Mouse (Mus musculus): ENCODE results near the gene Uckl1.

Gene Uckl1

DNA sequence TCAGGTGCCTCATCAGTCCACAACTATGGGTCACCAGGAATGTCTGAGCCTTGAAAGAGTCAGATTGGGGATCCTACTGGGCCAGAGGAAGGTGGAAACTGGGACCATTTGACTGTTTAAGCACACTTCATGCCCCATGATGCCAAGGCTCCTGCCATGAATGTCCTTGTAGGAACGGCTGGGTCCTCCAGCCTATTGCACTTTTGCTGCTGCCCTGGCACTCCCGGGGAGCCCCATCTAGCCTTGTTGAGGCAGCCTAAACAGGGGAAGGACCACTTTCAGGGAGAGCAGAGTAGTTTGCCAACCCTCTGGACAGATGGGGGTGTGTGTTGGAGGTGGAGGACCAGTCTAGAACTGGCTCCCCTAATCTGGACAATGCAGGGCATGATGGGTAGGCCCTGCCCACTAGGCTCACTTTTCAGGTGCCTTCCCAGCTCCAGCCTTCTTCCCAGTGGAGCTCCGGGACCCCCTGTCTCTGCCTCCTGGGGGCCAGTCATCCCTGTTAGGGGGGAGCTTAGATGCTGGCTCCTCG lies at the start of gene Uckl1:
Gene Uckl1, minus strand, starts transcription at position 482 of the 532 bp plus-strand sequence.
- in situ Hi-C loops (cut with MboI, MseI): no loop called here

DNA sequence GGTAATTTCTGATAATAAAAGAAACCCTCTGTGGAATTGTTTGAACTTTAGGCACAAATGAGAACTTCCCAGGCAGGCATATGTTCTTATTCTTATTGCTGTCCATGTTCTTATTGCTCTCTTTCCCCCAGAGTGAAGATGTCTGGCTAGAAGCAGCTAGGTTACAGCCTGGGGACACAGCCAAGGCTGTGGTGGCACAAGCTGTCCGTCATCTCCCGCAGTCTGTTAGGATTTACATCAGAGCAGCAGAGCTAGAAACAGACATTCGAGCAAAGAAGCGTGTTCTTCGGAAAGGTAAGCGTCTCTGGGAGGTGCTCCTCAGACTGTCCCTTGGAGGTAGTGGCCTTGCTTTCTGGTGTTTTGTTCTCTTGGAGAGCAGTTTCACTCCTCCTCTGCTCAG lies 47.9 kb upstream of the Uckl1 start:
- in situ Hi-C loops (cut with MboI, MseI): no loop called here

DNA sequence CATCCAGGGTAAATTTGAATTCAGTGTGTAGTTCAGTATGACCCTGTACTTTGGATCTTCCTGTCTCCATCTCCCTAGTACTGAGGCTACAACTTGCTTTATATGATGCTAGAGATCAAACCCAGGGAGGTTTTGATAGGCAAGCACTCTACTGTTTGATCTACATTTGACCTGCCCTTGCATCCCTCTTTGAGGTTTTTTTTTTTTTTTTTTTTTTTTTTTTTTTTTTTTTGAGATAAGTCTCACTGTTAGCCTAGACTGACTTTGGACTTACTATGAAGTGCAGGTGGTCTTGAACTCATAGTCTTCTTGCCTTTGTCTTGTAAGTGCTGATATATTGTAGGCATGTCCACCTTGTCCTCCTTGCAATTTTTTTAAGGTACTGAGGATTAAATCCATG lies 43.8 kb upstream of the Uckl1 start:
- in situ Hi-C loops (cut with MboI, MseI): no loop called here

DNA sequence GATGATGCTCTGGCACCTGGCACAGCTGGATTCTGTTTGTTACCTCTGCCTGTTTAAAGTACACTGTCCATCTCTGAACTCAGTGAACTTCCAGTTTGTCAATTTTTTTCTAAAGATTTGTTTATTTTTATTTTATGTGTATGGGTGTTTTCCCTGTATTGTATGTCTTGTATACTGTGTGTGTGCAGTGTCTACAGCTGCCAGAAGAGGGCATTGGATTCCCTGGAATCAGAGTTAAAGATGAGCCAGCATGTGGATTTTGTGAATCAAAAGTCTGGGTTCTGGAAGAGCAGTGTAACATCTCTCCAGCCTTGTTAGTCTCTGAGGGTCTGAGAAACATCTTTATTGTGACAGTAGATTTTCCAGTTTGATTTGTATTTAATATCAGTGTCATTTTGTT lies 38.7 kb upstream of the Uckl1 start:
- in situ Hi-C loops (cut with MboI, MseI): no loop called here

DNA sequence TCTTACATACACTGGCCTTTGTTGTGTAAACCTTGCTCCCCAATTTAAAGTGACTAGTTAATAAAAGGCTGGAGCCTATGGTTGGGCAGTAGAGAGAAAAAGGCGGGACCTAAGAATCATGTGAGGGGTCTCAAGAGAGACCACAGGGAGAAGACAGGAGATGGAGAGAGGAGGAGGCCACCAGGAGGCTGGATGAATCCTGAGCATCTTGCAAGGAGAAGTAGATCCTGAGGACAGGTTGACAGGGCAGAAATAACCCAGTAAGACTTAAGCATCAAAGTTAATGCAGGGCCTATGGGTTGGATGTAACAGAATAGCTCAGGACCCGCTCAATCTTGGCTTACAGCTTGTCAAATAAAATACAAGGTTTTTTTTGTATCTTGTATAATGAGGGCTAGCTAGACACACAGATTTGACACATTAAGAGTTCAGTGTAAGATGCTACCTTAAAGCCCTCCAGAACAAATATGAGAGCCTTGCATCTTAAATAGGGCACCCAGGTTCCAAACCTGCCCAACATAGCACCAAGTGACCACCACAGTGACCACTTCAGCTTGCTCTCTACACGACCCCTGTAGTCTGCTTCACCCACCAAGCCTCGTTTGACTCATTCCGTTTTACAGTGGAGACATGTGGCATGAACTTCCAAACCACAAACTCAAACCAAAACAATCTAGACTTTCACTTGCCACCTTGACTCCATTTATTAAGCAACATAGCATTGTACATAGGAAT lies 34.2 kb upstream of the Uckl1 start:
- in situ Hi-C loops (cut with MboI, MseI): no loop called here

DNA sequence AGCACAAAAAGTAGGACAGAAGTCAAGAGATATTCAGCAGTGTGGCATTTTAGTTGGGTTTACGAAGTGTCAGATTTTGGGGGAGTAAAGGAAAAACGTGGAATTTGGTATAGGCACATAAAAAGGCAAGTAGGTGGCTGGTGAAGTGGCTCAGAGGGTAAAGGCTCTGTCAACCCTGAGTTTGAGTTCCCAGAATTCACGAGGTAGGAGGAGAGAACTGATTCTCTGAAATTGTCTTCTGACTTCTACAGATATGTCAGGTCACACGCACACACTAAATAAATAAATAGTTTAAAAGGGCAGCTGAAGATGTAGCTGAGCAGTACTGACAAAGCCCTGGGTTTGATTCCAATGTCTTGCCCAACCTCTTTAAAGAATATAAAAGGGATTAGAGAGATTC lies 17.7 kb upstream of the Uckl1 start:
- in situ Hi-C loops (cut with MboI, MseI): no loop called here

DNA sequence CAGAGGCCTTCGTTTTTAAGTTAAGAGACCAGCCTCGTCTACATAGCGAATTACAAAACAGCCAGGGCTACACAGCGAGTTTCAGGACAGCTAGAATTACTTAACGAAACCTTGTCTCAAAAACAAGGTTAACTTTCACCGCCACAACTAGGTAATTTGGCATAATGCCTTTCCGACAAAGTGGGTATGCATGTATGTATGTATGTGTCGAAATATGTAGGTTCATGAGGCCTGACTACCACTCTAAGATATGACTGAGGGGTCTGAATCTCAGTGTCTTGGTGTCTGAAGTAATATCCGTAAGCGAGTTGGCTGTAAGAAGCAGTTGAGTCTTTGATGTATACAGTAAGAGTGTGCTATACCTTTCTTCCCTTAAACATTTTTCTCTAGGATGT lies 17.1 kb upstream of the Uckl1 start:
- in situ Hi-C loops (cut with MboI, MseI): no loop called here

DNA sequence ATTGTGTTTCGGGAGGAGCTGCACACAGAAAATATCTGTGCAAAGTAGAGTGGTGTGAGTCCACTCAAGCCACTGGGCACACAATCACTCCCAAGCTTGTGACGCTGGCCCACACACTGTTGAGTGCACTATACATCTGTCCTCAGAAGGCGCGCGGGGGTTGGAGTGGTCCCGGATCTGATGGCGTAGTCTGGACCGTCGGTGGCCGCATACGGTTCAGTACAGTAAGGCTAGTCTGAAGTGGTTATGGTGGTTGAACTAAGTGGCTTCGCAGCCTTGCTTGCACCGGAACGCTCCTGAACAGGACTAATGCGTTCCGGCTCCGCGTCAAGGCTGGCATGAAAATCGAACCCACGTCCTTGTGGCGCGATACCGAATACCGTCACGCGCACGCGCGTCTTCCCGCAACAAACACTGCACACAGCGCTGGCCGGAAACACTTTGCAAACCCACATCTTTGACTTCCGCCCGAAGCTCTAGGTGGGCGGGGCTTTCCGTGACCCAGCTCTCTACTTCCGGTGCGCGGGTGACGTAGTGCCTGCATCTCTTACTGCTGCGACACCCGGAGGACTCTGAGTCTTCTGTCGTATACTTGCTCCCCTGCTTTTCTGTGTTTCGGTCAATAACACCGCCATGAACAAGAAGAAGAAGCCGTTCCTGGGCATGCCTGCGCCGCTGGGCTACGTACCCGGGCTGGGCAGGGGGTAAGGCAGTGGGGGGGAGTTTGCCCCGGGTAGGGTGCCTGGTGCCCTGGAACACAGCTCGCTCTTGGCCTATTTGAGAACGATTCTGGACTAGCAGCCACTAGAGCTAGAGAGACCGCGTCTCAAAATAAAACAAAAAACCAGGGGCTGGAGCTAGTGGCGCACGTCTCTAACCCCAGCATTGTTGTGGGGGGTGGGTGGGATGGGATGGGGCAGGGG lies 16.4 kb upstream of the Uckl1 start:
- in situ Hi-C loops (cut with MboI, MseI): no loop called here

DNA sequence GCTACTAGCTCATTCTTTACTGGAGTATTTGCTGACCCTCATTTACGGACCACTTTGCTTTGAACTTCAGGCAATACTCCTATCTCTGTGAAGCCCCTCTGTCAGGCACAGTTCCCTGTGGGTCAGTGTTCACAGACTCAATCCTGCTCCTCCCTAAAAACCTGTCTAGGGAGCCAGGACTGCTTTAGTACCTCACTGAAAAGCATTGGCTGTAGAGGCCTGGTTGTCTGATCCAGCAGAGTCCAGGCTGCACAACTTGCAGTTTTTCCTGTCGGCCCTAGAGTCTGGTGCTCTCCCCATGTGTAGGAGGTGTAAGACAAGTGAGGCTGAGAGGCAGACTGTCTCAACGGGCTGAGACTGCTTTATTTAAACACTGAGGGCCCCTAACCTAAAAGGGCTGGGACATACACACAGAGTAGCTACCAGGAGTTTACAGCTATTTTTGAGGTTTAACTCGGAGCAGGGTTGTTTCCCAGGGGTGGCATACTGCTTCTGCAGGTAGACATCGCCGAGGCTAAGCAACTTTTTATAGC lies 15.6 kb upstream of the Uckl1 start:
- in situ Hi-C loops (cut with MboI, MseI): no loop called here

DNA sequence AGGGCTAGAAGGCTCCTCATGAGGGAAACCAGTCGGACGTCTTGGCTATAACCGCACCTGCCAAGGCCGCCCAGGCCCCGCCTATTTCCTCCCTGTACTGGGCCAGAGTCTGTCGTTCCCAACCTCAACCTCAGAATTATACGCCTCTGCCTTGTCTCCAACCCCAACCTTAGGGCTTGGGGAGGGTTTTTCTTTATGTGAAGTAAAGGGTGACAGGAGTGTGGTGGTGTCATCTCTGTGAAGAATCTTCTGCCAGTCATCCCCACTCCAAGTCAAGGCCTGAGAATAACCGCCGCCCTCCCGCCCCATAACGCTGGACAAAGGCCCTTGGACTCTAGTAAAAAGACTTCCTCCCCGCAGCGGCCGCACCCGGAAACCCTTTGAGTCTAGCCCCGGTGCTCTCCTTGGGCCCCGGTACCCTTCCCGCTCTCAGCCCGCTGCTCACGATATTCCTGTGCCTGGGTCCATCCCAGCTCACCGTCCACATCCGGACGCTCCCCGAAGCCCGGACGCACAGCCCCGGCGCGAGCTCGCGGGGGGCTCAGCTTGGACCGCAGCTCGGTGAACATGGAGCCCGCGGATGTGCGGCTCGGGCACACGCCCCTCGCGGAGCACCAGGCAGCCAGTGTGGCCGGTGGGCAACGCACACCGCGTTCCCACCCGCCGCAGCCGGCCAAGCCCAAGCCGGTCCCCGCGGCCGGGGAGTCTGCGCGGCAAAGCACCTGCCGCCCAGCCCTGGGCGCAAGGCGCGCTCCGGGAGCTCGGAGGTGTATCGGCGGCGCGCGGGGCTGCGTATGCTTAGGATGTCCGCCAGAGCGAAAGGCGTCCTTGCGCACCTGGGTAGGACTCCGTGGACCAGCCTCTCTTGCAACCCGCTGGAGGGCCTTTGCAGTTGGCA lies 14.0 kb upstream of the Uckl1 start, which contains the start of gene Samd10:
Gene Samd10, minus strand, starts transcription at position 759 of the 898 bp plus-strand sequence.
- in situ Hi-C loops (cut with MboI, MseI): no loop called here

DNA sequence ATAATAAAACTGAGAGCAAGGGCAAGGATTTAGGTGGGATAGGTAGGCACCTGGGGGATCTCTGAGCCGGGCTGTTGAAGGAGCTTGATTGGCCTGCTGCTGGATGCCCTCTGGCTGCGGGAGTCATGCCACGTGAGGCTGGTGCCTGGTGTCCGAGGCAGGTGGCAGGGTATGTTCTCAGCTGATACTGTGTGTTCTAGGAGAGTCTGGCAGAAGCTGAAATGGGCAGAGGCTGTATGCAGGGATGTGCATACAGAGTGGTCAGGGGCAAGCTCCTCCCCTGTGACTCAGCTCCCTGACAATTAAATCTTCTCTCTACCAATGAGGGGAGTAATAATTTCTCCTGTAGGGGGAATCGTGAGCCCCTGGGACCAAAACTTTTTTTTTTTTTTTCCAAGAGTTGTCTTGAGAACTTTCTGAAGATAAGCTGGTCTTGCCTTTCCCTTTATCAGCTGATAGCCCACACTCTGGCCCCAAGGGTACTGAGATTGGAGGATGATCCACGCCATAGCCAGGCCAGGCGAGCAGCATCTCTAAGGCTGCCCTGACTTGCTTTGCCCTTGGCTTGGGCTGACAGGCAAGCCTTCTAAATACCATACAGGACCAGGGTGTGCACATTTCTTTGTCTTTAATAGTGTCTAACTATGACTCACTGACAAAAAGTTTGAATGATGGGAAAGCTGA lies 12.8 kb upstream of the Uckl1 start:
- in situ Hi-C loops (cut with MboI, MseI): no loop called here

DNA sequence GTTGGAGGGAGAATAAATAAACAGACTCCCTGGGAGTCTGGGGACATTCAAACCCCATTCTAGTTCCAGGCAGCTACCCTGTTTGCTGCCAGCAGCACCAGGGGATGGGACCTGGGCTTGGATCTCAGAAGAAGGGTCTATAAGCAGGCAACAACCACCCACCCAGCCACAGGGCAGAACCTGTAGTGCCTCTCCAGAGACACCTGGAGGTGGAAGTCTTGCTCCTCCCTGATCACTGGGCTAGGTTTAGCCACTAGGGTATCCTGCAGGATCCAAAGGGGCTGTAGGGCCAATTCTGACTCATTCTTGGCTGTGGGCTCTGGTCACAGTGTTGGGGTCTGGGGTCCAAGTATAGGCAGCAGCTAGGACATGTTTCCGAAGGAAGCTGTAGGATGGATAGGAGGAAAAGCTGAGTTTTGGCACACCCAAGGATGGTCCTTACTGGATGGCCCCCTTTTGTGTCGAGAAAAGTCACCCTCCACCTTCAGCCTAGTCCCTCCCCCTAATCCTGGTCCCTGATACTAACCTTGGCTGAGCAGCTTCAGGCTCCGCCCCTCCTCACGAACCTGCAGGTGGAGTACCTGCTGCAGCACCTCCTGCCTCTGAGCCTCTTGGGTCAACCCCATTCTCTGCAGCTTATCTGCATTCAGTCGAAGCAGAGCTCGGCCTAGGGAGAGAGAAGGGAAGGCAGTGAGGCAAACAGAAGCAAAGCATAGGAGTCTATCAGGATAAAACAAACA lies 11.7 kb upstream of the Uckl1 start:
- in situ Hi-C loops (cut with MboI, MseI): no loop called here

DNA sequence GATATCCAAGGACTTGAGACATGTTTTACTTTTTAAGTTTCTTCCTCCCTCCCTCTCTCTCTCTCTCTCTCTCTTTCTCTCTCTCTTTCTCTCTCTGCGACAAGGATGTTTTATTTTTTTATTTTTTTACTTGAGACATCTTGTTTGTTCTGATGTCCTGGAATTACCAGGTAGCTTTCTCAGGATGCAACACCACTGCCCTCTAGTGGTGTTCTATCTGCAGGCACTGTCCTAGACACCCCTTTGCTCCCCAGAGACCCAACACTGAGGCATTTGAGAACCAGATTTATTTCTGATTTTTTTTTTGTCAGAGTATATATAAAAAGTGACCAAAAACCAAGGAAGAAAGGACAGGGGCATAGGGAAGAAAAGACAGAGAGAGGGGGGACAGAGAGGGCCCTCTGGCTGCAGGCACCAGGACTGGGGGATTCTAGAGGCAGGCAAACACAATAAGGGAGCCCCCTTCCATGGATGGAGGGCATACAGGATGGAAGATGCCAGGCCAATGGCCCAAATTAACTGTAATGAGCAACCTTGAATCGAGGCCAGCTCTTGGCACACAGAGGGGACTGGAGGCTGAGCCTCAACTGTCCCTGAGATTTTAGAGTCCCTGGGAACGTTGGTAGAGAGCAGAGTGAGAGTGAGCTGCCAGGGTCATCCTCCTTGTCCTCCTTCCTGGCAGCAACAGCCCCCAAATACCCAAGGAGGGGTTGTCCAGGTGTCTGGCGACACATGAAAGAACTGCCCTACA lies 10.4 kb upstream of the Uckl1 start:
- in situ Hi-C loops (cut with MboI, MseI): no loop called here

DNA sequence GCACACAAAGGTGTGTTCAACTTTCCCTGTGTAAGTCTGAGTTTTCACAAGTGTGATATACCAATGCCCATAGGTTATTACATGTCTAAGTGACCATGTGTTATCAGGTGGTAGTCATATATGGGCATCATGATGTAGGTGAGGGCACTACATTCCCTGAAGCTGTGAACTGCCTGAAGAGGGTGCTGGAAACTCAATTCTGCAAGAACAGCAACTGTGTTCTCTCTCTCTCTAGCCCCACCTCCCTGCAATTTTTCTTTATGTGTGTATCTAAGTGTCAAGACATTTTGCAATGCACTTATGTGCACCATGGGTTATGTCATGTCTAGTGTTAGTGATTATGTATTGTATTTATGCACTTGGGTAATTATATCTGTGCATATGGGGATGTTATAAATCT lies 9.2 kb upstream of the Uckl1 start:
- in situ Hi-C loops (cut with MboI, MseI): no loop called here

DNA sequence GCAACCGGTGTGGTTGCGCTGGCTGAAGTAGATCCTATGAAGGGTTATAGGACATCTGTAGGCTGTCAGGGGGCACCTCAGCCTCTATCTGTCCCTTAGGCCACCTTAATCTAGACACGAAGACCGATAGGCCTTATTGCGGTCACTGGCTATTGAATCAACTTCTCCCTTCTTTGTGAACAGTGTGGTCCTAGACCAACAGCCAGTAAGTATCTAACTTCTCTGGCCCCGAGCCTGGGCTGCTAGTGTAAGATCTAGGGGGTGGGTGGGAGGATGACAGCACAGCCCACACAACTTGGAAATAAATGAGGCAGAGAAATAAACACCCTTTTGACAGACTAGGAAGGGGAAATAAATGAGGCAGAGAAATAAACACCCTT lies 8.3 kb upstream of the Uckl1 start:
- in situ Hi-C loops (cut with MboI, MseI): no loop called here

DNA sequence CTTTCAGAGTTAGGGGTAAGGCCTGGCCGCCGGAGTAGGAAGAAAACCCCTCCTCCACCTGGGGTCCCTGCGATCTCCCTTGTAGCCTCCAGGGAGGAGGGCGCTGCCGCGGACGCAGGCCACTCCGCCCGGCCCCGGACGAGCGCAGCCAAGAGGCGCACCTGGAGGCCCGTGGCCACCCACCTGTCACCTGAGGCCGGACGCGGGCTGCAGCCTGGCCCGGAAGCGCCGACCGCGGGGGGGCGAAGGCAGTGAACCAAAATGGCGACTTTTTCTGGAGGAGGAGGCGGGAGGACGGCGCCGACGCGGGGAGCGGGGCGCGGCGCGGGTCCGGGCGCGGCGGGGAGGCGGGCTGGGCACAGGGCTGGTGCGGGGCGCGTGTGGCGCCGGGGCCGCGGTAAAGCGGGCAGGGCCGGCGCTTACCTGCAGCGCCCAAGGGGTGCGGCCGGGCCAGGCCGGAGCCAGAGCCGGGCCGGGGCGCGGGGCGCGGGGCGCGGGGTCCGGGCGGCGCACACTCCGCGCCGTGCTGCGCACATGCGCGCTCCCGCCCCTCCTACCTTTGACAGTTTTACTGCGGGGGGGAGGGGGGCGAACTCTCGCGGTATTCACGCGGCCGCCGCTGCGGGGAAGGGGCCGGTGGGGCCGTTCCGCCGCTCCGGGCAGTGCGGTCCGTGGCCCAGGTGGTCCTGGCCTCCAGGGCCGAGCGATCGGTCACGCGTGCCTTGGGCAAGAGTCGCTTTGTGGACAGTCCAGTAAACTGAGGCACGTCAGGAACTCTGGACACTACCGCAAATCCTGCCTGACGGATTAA lies 7.7 kb upstream of the Uckl1 start, which contains the start of gene Zfp512b:
Gene Zfp512b, minus strand, starts transcription at position 573 of the 811 bp plus-strand sequence.
- in situ Hi-C loops (cut with MboI, MseI): no loop called here

DNA sequence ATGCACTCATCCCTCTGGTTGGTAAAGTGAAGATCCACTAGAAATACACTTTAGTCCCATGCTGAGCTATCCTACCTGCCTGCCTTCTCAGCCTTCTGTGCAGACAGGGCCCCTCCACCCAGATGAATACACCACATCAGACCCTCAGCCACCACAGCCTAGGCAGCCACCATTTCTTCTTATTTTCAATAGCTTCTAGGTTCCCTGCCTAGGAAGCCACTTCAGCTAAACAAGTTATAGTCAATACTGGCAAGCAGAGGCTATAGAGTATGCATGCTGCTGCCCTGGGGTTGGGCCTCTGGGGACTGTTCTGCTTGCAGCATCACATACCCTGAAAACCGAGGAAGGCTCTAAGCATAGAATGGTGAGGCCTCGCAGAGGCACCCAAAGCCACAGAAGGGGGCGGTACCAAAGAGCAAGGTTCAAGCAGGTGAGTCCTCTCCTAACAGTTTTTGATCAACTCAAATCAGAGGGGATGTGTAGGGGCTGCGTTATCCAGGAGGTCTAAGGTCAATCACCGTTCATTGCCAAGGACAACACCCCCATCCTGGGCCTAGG lies 6.9 kb upstream of the Uckl1 start, which contains the start of gene Prpf6:
Gene Prpf6, plus strand, starts transcription at position 341 of the 558 bp plus-strand sequence.
- in situ Hi-C loops (cut with MboI, MseI): no loop called here

DNA sequence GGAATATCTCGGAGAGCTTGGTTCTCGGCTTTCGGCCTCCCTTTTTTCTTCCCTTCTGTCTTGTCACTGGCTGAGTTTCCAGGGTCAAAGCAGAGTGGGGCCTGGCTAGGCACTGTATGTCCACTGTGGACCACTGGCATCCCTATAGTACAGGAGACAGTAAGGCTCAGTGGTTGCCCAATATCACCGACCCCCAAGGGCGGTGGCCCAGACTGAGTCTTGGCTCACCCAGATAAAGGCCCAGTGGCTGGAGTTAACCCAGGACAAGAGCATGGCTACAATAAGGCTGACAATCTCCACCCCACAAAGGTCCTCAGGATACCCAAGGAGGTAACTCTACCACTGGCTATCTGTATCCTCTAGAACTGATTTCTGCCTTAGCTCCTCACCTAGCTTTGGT lies 5.8 kb upstream of the Uckl1 start:
- in situ Hi-C loops (cut with MboI, MseI): no loop called here

All from regulatory T cell (primary cell).